Mouse (Mus musculus) midbrain, embryonic 10.5 days (tissue): Measurements from ENCODE around the gene Engase. TPM values are rescaled to one million over a fixed set of nuclear protein-coding genes. Genes with fewer than 3 reads are reported as not detected.

Experiments used
- DNase-seq: peaks from one replicate; pipeline ENCODE4 v3.0.0-alpha.2; 2017; ENCODE audit warnings: low spot score
- H3K27ac ChIP-seq: fragments of 300-500 bp; sonication (generic); replicated peaks from 2 replicates; pipeline ENCODE4 v1.5.1; 2016; ENCODE audit warnings: mild to moderate bottlenecking
- H3K27me3 ChIP-seq: fragments of 300-500 bp; sonication (generic); 2 replicates; pipeline ENCODE4 v1.6.1; 2016; ENCODE audit warnings: low read depth, mild to moderate bottlenecking; ENCODE audit not compliant: poor library complexity, severe bottlenecking
- H3K36me3 ChIP-seq: fragments of 300-500 bp; sonication (generic); 2 replicates; pipeline ENCODE4 v1.6.1; 2016; ENCODE audit warnings: mild to moderate bottlenecking, moderate library complexity
- H3K4me1 ChIP-seq: fragments of 300-500 bp; sonication (generic); 2 replicates; pipeline ENCODE4 v1.6.1; 2016
- H3K4me3 ChIP-seq: fragments of 300-500 bp; sonication (generic); 2 replicates; pipeline ENCODE4 v1.5.1; 2016; ENCODE audit warnings: mild to moderate bottlenecking, moderate library complexity
- H3K9me3 ChIP-seq: fragments of 300-500 bp; sonication (generic); replicated peaks from 2 replicates; pipeline ENCODE4 v1.6.1; 2016; ENCODE audit warnings: mild to moderate bottlenecking
- WGBS: fragments of 180-500 bp; shearing (Covaris S2); methylation state at CpG from one replicate; pipeline ENCODE4 v1.1.7; 2016; 5-methylcytosine and 5-hydroxymethylcytosine counted together
- polyA plus RNA-seq: library from polyadenylated mRNA; unstranded; fragments of >200 nt; fragmentation: Nextera tagmentation; extraction: Ambion mirVana; gene quantifications from 2 replicates; pipeline ENCODE4 v1.2.1, GENCODE M21; 2016

The Engase gene
- polyA plus RNA-seq, 1 experiment from 2014 or later = 8.6 TPM

DNA sequence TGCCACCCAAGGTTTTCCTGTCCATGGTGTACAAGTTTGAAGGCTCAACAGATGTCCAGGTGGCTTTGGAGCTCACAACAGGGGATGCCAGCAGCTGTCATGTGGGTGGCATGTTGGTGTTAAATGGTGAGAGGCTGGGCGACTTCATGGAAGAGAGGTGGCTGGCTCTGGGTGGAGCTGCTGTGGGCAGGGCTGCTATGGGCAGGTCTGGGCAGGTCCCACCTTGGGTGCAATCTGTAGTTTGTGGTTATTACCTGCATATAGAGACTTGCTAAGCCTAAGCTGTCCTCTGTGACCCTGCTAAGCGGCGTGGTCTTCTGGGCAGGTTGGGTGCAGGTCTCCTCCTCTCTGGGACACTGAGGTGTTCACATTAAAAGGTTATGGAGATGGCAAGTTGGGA, 9.2 kb downstream of the Engase start:
- WGBS = 92% methylated on average over 3 of the region's 3 CpGs
- Histone ChIP-seq H3K36me3 (peaks cover 62% of the 10 kb centered on the region), H3K27me3 (peaks cover 21% of the 10 kb centered on the region; the same call in 1 of the 2 replicates), H3K27ac (no peak overlapping the region), H3K9me3 (no peaks in the 10 kb centered on the region), H3K4me1 (peaks cover 10% of the 10 kb centered on the region), H3K4me3 (no peak overlapping the region)
- no peak for DNase-seq

DNA sequence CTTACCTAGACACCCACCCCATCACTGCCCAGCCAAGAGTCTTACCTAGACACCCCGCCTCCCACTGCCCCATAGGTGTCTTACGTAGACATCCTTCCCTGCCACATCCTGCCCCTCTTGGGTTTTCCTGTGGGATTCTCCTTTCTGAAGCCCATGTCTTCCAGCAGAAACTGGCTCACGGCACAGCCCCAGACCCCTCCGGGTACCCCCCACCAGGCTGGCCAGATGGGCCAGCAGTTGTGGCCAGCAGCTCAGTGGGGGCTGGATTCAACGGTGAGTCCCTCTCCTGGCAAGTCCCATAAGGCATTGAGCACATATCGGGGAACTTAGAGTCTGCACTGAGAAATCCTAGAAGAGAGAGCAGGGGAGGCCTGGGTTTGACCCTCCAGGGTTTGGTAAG, 9.7 kb downstream of the Engase start:
- peaks cover 10% of the 10 kb centered on the region for H3K4me1 ChIP-seq
- DNase-seq = no peak
- no peaks in the 10 kb centered on the region for H3K9me3 ChIP-seq
- H3K27ac ChIP-seq = no peak overlapping the region
- peaks cover 21% of the 10 kb centered on the region for H3K27me3 ChIP-seq
- 82% methylated on average over 6 of the region's 6 CpGs for WGBS
- no peak overlapping the region for H3K4me3 ChIP-seq
- H3K36me3 ChIP-seq = peaks cover 59% of the 10 kb centered on the region

DNA sequence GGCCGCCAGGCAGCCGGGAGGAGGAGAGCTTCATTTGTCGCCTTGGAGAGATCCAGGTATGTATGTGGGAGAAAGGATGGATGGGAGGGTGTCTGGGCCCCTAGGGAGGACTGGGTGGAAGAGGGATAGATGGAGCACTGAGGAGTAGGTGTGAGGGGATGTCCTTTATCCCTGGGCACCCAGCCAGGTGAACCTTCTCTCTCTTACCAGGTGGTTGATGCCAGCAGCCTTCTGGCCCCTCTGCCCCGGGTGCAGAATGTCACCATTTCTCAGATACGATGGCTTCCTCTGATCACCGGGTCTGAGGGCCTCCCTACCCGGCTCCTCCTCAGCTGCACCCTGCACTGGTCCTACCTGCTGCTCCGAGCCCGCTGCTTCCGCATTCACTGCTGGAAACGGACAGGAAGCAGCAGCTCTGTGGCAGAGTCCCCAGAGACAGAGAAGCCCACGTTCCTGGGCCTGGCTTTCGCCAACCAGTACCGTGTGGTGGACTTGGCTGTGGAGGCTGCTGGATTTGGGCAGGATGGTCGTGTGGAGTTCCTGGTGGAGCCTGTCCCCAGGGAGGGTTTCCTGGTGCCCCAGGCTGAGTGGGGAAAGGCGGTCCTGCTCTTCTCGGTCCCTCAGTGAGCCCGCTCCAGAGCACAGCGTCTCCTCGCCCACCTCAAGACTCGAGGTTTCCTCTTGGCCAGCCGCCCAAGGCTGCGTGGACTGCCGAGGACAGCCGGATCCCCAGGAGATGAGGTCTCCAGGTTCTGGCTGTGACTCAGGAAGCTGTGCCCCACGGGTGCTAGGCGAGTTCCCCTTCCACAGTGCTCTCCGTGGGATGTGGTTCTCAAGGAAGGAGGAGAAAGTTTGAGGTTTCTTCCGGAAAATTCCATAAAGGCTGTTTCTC, 10.5 kb downstream of the Engase start:
- 90% methylated on average over 29 of the region's 29 CpGs for WGBS
- Histone ChIP-seq H3K4me3 (no peak overlapping the region), H3K36me3 (peaks cover 52% of the 10 kb centered on the region), H3K9me3 (no peaks in the 10 kb centered on the region), H3K27ac (no peak overlapping the region), H3K27me3 (peaks cover 21% of the 10 kb centered on the region), H3K4me1 (peaks cover 11% of the 10 kb centered on the region)
- DNase-seq = no peak

DNA sequence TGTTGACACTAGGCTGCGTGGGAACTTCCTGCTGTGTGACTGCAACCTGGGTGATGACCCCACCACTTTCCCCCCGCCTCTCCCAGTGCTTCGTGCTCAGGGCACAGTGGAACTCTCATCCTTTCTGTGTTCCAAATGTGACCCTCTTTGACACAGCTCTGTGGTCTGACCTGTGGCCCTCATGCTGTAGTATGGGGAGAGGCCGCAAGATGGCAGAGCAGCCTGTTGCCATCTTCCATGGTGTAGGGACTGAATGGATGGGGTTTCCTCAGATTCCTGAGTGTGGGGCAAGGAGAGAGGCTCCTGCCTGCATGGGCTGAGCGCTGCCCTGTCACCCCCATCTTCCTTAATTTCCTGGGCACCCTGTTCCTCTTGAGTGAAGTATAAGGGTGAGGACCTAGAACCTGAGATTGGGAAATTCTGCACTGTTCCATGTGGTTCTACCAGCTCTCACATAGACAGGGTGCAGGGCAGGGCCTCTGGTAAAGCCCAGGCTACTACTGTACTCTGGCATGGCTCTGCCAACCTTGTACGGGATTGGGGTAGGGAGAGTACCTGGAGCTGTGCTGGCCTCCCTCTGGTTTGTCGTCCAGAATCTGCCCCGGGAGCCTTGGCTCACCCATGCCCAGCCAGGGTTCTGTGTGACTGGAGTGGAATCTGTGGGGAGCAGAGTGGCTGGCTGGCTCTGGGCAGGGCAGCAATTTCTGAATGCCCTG, 11.7 kb downstream of the Engase start:
- Histone ChIP-seq H3K36me3 (peaks cover 41% of the 10 kb centered on the region), H3K27me3 (peaks cover 21% of the 10 kb centered on the region), H3K27ac (no peak overlapping the region), H3K4me3 (no peak overlapping the region), H3K4me1 (peaks cover 23% of the 10 kb centered on the region), H3K9me3 (no peaks in the 10 kb centered on the region)
- WGBS = 68% methylated on average over 8 of the region's 8 CpGs
- DNase-seq = no peak

DNA sequence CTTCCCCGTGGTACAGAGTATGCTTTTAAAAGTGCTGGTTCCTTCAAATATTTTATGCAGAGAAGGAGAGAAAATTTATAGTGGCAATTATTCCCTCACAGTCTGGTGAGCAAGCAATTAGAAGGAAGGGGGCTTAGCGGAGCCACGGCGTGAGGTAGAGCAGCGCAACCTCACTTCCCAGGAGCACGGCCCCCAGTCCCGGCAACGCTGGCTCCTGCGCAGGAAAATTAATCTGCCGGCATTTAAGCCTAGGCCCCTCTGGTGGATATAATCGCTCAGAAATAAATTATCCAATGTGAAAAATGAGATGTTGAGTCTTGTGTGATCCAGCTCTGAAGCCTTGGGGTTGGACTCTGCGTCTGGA, 12.3 kb downstream of the Engase start:
- 88% methylated on average over 12 of the region's 12 CpGs for WGBS
- Histone ChIP-seq H3K27ac (no peak overlapping the region), H3K36me3 (peaks cover 35% of the 10 kb centered on the region), H3K27me3 (peaks cover 21% of the 10 kb centered on the region), H3K4me1 (peaks cover 27% of the 10 kb centered on the region), H3K4me3 (no peak overlapping the region), H3K9me3 (no peaks in the 10 kb centered on the region)
- DNase-seq = no peak

DNA sequence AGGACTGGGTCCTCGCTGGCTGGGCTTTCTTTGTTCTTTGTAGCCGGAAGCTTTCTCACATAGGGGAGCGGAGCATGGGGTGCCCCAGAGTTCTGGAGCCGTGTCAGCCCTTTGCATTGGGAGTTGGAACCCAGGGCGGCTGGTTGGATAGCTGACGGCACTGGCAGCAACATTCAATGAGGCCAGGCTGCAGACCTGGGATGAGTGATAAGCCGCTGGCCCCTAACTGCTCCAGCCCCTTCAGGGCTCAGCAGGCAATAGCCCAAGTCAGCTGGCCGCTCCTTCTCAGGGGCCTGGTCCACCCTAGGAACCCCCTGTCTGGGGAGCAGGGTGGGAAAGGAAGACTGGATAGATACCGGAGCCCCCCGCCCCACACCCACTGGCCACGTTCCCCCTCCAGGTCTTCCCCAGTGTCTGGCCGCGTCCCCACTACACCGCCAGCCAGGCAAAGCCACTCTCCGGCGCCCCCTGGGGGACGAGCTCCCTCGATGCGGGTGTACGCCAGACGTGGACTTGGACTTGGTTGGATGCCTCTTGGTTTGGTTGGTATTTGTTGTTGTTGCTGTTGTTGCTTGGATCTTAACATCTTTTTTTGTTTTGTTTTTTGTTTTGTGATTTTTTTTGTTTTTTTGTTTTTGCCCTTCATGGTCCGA, 14.1 kb downstream of the Engase start:
- H3K36me3 ChIP-seq = peaks cover 19% of the 10 kb centered on the region
- H3K4me3 ChIP-seq = peak overlapping the region; percentile 42
- DNase-seq = peak; percentile 84
- H3K27me3 ChIP-seq = peaks cover 21% of the 10 kb centered on the region
- H3K4me1 ChIP-seq = peaks cover 29% of the 10 kb centered on the region
- peak overlapping the region; percentile 78; the same call in 1 of the 2 replicates for H3K27ac ChIP-seq
- H3K9me3 ChIP-seq = no peaks in the 10 kb centered on the region
- 19% methylated on average over 22 of the region's 22 CpGs for WGBS

DNA sequence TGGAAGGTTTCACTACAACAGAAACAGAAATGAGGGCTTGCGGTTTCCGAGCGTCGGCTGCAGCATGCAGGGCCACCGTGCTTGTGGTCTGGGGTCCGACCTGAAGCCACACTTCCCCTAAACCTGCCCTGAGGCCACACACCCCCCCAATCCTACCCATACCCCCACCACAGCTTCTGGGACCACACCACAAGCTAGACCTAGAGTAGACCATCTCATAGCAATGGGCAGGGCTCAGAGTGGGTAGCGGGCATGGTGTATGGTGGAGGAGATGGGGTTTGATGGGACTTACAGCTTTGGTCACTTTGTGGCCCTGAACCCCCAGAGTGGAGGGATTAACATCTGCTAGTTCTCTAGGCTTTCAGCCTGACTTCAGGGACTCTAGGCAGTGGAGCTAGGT, 14.6 kb downstream of the Engase start:
- 88% methylated on average over 7 of the region's 7 CpGs for WGBS

DNA sequence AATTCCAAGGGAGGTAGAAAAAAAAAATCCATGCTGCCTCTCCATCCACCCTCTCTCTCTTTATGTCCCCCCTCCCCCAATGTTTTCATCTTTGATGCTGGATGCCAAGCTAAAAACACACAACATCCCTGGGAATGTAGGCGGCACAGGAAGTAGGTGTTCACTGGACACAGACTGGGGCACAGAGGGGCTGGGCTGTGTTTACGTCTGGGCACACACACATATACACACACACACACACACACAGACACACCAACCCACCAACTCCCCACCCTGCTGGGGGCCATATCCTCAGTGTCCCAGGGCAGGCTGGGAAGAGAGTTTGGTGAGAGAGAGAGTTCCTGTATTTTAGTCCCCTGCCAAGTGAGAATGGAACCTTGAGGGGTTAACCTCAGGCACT, 16.8 kb downstream of the Engase start:
- 80% methylated on average over 2 of the region's 2 CpGs for WGBS
- Histone ChIP-seq H3K36me3 (no peaks in the 10 kb centered on the region), H3K4me3 (no peak overlapping the region), H3K4me1 (peaks cover 44% of the 10 kb centered on the region), H3K9me3 (no peaks in the 10 kb centered on the region), H3K27ac (peak overlapping the region; percentile 72; the same call in 1 of the 2 replicates), H3K27me3 (peaks cover 21% of the 10 kb centered on the region)
- no peak for DNase-seq

More for the DNA sequence above, 14.6 kb downstream of the Engase start:
- Histone ChIP-seq H3K4me3 (no peak overlapping the region), H3K9me3 (no peaks in the 10 kb centered on the region), H3K36me3 (peaks cover 13% of the 10 kb centered on the region), H3K4me1 (peaks cover 32% of the 10 kb centered on the region), H3K27ac (no peak overlapping the region), H3K27me3 (peaks cover 21% of the 10 kb centered on the region)
- no peak for DNase-seq

DNA sequence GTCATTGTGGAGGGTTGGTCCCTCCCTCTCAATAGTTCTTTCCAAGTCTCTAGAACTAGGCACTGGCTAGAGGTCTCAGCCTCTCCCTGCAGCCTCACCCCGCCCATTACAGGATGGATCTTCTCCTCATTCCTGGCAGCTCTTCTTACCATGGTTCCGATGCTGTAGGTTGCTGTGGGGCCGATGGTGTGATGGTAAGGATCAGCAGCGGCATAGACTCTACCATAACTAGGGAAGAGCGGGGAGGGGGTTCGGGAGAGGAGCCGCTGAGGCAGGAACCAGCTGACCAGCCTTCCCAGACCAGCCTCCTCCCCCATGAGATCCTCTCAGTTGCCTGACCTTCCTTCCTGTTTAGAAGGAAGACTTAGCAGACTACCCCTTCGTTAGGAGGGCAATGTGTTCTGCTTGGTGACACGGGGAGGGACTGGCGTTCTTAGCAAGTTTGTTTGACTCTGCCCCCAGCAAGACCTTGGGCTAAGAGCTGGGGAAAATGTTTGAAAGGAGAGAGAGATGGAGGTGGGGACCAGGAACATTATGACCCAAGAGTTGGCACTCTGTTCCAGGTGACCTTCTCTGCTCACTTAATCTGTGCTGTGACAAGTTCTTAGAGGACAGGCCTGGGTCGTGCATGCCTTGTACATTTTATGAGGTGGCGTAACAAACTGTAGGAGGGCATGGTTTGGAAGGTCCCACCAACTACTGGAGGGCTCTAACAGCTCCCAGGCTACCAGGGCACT, 17.5 kb downstream of the Engase start:
- Histone ChIP-seq H3K4me3 (no peak overlapping the region), H3K27me3 (peaks cover 16% of the 10 kb centered on the region), H3K27ac (0 out of 2 replicates have a peak overlapping the region, but pooled peaks have one; percentile 72), H3K9me3 (no peaks in the 10 kb centered on the region), H3K36me3 (no peaks in the 10 kb centered on the region), H3K4me1 (peaks cover 44% of the 10 kb centered on the region)
- no peak for DNase-seq
- 88% methylated on average over 12 of the region's 12 CpGs for WGBS

DNA sequence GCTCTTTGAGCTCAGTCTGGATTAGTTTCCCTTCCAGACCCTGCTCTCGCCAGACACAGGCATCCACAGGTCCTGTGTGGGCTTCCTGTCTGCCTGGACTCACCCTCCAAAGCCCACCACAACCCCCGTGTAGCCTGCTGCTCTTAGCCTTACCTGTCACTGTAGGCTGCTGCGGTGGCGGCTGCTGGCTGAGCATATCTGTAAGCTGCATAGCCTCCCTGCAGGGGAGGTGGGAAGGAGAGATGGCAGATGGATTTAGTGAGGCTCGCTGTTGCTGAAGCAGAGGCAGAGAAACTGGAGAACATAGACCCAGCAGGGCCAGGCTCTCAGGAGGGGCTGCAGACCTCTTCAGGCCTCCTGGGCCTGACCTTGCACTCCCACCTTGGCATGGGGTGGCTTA, 18.4 kb downstream of the Engase start:
- Histone ChIP-seq H3K27ac (no peak overlapping the region), H3K4me3 (no peak overlapping the region), H3K27me3 (peaks cover 7% of the 10 kb centered on the region), H3K4me1 (peaks cover 44% of the 10 kb centered on the region), H3K9me3 (no peaks in the 10 kb centered on the region), H3K36me3 (no peaks in the 10 kb centered on the region)
- DNase-seq = no peak
- 41% methylated on average over 5 of the region's 5 CpGs for WGBS

DNA sequence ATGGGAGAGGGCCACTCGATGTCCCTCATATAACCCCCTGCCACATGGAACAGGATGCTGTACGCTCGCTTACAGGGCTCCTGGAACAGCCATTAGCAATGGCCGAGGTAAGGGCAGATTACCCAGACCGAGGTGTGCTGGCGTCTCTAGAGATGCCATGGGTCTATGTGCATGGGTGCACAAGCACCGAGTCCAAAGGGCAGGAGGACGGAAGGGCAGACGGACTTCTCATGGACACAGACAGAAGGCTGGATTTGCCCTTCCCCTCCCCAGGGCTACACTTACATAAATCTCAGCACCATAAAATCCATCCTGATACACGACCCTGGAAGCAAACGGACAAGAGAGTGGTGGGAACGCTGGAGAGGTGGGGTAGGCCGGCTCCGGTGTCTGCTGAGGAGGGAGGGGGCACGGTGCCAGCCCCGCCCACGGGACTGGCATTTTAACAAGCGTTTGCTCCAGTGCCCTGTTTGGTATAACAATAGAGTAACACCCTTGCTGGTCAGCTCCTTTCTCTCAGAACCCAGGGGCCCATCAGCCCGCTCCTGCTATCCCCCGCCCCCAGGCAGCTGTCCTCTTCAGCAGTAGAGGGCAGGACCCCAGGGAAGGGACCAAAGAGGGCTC, 19.5 kb downstream of the Engase start:
- no peak for DNase-seq
- Histone ChIP-seq H3K27me3 (no peaks in the 10 kb centered on the region; the same call in 1 of the 2 replicates), H3K4me3 (no peak overlapping the region), H3K36me3 (no peaks in the 10 kb centered on the region), H3K4me1 (peaks cover 35% of the 10 kb centered on the region), H3K9me3 (no peaks in the 10 kb centered on the region), H3K27ac (peak overlapping the region; percentile 46; the same call in 1 of the 2 replicates)
- 64% methylated on average over 20 of the region's 20 CpGs for WGBS

DNA sequence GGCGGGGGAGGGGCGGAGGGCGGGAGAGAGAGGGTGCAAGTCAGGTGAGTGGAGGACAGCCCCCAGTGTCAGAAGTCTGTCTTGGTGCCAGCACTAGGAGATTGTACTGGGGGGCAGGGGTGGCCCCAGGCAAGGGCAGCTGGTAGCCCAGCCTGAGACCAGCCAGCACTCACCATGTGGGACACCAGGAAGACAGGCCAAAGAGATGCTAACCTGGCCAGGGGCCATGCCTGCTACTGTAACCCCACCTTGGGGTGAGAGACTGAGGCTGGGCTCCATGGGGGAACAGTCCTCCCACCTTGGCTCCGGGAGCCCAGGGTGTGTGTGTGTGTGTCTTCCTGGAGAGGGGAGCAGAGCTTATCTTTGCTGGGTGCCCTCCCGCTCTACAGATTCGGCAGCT, 26.4 kb downstream of the Engase start:
- no peaks in the 10 kb centered on the region for H3K9me3 ChIP-seq
- H3K4me3 ChIP-seq = no peak overlapping the region
- no peak for DNase-seq
- H3K4me1 ChIP-seq = peaks cover 24% of the 10 kb centered on the region
- no peak overlapping the region for H3K27ac ChIP-seq
- no peaks in the 10 kb centered on the region for H3K36me3 ChIP-seq
- WGBS = 67% methylated on average over 6 of the region's 6 CpGs
- H3K27me3 ChIP-seq = peaks cover 38% of the 10 kb centered on the region
